Mouse (Mus musculus): ENCODE results near the gene Armc12.

- TF ChIP-seq GATA1 (IDR thresholded peaks at IDR 0.05; ENCODE audit: low read length) (no peak), TAL1 (IDR thresholded peaks at IDR 0.05; ENCODE audit: low read length) (no peak)
These were observed 10.0 kb upstream of the Armc12 start for GRCm38 (mm10) chr17:28520561-28520960.
